Mouse (Mus musculus) stomach, adult 2 months (tissue): ENCODE results near the gene 9930111J21Rik1. TPM values are rescaled to one million over a fixed set of nuclear protein-coding genes. Genes with fewer than 3 reads are reported as not detected.

ENCODE experiments used
- polyA plus RNA-seq: library from polyadenylated mRNA; depleted of rRNA; stranded (reverse); fragments of >200 nt; gene quantifications from 2 replicates; pipeline ENCODE4 v1.2.3, GENCODE M21; 2012; rRNA removed

Gene 9930111J21Rik1
- polyA plus RNA-seq = 0.15 and 0.23 TPM in 2 replicates

GRCm38 (mm10) chr11:48979251-48979650 is at the start of gene 9930111J21Rik1:
Gene 9930111J21Rik1 (minus strand): TSS chr11:48979398.

GRCm38 (mm10) chr11:48994018-48994417 is 14.8 kb upstream of the 9930111J21Rik1 start, which contains the start of gene Tgtp1:
Gene Tgtp1 (minus strand): TSS chr11:48994172.

GRCm38 (mm10) chr11:48991740-48992520 is 12.7 kb upstream of the 9930111J21Rik1 start, which contains the start of gene Gm12185:
Gene Gm12185 (minus strand): TSS chr11:48992226.

GRCm38 (mm10) chr11:48978240-48978939 is 808 bp downstream of the 9930111J21Rik1 start, which contains the start of gene Olfr56:
Gene Olfr56 (plus strand): TSS chr11:48978889.

GRCm38 (mm10) chr11:48946090-48946489 is 33.1 kb downstream of the 9930111J21Rik1 start, which contains the start of gene Psme2b:
Gene Psme2b (minus strand): TSS chr11:48946190.

GRCm38 (mm10) chr11:48902021-48902420 is 77.2 kb downstream of the 9930111J21Rik1 start, which contains the start of gene Gm5431:
Gene Gm5431 (minus strand): TSS chr11:48902214.

Other genes starting within 250 kb of the 9930111J21Rik1 start
- 836 and 1,247 TPM in 2 replicates for gene Rack1, start 179.1 kb downstream of the 9930111J21Rik1 start, polyA plus RNA-seq
- gene Trim41, start 162.0 kb downstream of the 9930111J21Rik1 start, polyA plus RNA-seq = 14.3 and 15.4 TPM in 2 replicates
- gene Trim7, start 153.3 kb downstream of the 9930111J21Rik1 start, polyA plus RNA-seq = 5.8 and 7.1 TPM in 2 replicates
- 0.47 and 2.5 TPM in 2 replicates for gene Gm12184, start 152.7 kb downstream of the 9930111J21Rik1 start, polyA plus RNA-seq
- 0.69 and 1.2 TPM in 2 replicates for gene Irgm1, start 107.7 kb downstream of the 9930111J21Rik1 start, polyA plus RNA-seq
- not detected in 2 replicates for gene Gm5431, start 77.2 kb downstream of the 9930111J21Rik1 start, polyA plus RNA-seq
- 0.68 TPM in 2 replicates for gene Psme2b, start 33.2 kb downstream of the 9930111J21Rik1 start, polyA plus RNA-seq
- gene Olfr56, start 509 bp downstream of the 9930111J21Rik1 start, polyA plus RNA-seq = 0.08 TPM in 1 of 2 replicates, not detected in the other
- gene Gm12185, start 12.8 kb upstream of the 9930111J21Rik1 start, polyA plus RNA-seq = not detected in 2 replicates
- 0.02 and 0.05 TPM in 2 replicates for gene Tgtp1, start 14.8 kb upstream of the 9930111J21Rik1 start, polyA plus RNA-seq
- 0.02 and 0.11 TPM in 2 replicates for gene 9930111J21Rik2, start 71.8 kb upstream of the 9930111J21Rik1 start, polyA plus RNA-seq
- gene Tgtp2, start 84.8 kb upstream of the 9930111J21Rik1 start, polyA plus RNA-seq = 0.09 and 0.44 TPM in 2 replicates
- 0.30 and 0.34 TPM in 2 replicates for gene Ifi47, start 97.2 kb upstream of the 9930111J21Rik1 start, polyA plus RNA-seq
- gene Olfr1396, start 135.5 kb upstream of the 9930111J21Rik1 start, polyA plus RNA-seq = 0.04 and 1.4 TPM in 2 replicates
- gene Olfr1395, start 162.9 kb upstream of the 9930111J21Rik1 start, polyA plus RNA-seq = not detected in 2 replicates
- gene Olfr1394, start 175.0 kb upstream of the 9930111J21Rik1 start, polyA plus RNA-seq = not detected in 2 replicates
- gene Btnl9, start 207.8 kb upstream of the 9930111J21Rik1 start, polyA plus RNA-seq = 7.0 and 12.5 TPM in 2 replicates
- 0.22 and 0.39 TPM in 2 replicates for gene Zfp62, start 223.9 kb upstream of the 9930111J21Rik1 start, polyA plus RNA-seq